18 mouse cellular contexts compared by ENCODE assay signal in the genomic region with DNA sequence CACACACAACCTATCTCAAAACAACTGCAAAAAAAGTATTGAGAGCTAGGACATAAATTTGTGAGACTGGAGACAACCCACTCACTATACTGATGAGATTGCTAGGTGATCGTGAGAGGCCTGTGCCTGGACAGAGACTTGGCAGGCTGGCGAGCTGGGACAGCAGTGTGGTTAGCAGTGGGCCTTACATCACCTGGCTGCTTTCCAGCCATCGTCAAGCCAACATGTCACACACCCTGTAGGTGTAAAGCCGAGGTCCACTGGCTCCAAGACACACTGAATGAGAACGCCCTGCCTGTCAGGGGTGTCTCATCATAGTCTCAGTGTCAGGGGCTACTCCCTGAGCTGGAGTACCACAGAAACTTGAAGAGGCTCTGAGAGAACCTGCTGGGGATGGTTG. TPM values are rescaled to one million over a fixed set of nuclear protein-coding genes. Genes with fewer than 3 reads are reported as not detected.
"Had no signal": no experiment of that assay in that cellular context is flagged by ENCODE, and none has a peak within 500 bp of the region (broad histone marks: within the 10 kb centered on the region; RNA-seq: fewer than 3 reads in every experiment).

No protein-coding gene starts in this region.

- DNase-seq: liver, postnatal 0 days; lung, adult 2 months; lung, postnatal 4 days; midbrain, embryonic 14.5 days; right cerebral cortex, postnatal 14 days; thymus, adult 2 months; thymus, postnatal 25 days; thymus, postnatal 4 days had no signal

- H3K27ac ChIP-seq: lung, embryonic 15.5 days; midbrain, embryonic 10.5 days; midbrain, embryonic 12.5 days; neural tube, embryonic 13.5 days; neural tube, embryonic 15.5 days; stomach, embryonic 15.5 days; stomach, postnatal 0 days had no signal

- H3K4me3 ChIP-seq: lung, embryonic 15.5 days; midbrain, embryonic 10.5 days; midbrain, embryonic 12.5 days; myocyte; neural tube, embryonic 13.5 days; neural tube, embryonic 15.5 days; stomach, embryonic 15.5 days had no signal

RNA-seq across cellular contexts. Expression of a gene that starts 1.8 kb away (rescaled TPM):
- total RNA-seq: megakaryocyte, adult 5-6 weeks; megakaryocyte-erythroid progenitor cell, adult 5-6 weeks had no signal

RNA-seq across cellular contexts. Expression of a gene that starts 22.2 kb away (rescaled TPM):
- total RNA-seq: megakaryocyte, adult 5-6 weeks; megakaryocyte-erythroid progenitor cell, adult 5-6 weeks had no signal
